Mouse (Mus musculus) naive thymus-derived CD4-positive, alpha-beta T cell, adult 5 months (primary cell): ENCODE results near the gene Psmb10. TPM values are rescaled to one million over a fixed set of nuclear protein-coding genes. Genes with fewer than 3 reads are reported as not detected.

ENCODE experiments used
- polyA plus RNA-seq: library from polyadenylated mRNA; unstranded; fragments of 100-300 nt; shearing (Covaris generic); gene quantifications from one replicate; pipeline ENCODE4 v1.2.1, GENCODE M21; 2017

The Psmb10 gene
- 159 TPM for polyA plus RNA-seq

GRCm38 (mm10) chr8:105938306-105938669 is at the start of gene Psmb10:
Gene Psmb10, minus strand, starts transcription at chr8:105938444.

GRCm38 (mm10) chr8:105979325-105979724 is 41.1 kb upstream of the Psmb10 start, which contains the start of gene Dpep3:
Gene Dpep3, minus strand, starts transcription at chr8:105979429.

GRCm38 (mm10) chr8:105965905-105966341 is 27.7 kb upstream of the Psmb10 start, which contains the start of gene Slc12a4:
Gene Slc12a4, minus strand, starts transcription at chr8:105966097.

GRCm38 (mm10) chr8:105943321-105943739 is 5.1 kb upstream of the Psmb10 start, which contains the start of gene Lcat:
Gene Lcat, minus strand, starts transcription at chr8:105943382.

GRCm38 (mm10) chr8:105933762-105934161 is 4.5 kb downstream of the Psmb10 start, which contains the start of gene Ctrl:
Gene Ctrl, minus strand, starts transcription at chr8:105933862.

GRCm38 (mm10) chr8:105900180-105900940 is 37.9 kb downstream of the Psmb10 start, which contains the start of gene Pskh1:
Gene Pskh1, plus strand, starts transcription at chr8:105900441.

GRCm38 (mm10) chr8:105893339-105893738 is 44.9 kb downstream of the Psmb10 start, which contains the start of gene Nrn1l:
Gene Nrn1l, plus strand, starts transcription at chr8:105893567.

Other genes with a start within 250 kb of the Psmb10 start
- 78.6 TPM for gene Acd, start 237.3 kb downstream of the Psmb10 start, polyA plus RNA-seq
- gene Pard6a, start 237.3 kb downstream of the Psmb10 start, polyA plus RNA-seq = 16.1 TPM
- 0.42 TPM for gene 4933405L10Rik, start 230.8 kb downstream of the Psmb10 start, polyA plus RNA-seq
- 1.1 TPM for gene Enkd1, start 230.2 kb downstream of the Psmb10 start, polyA plus RNA-seq
- gene Gfod2, start 179.8 kb downstream of the Psmb10 start, polyA plus RNA-seq = 9.0 TPM
- 121 TPM for gene Ranbp10, start 111.1 kb downstream of the Psmb10 start, polyA plus RNA-seq
- gene Tsnaxip1, start 110.7 kb downstream of the Psmb10 start, polyA plus RNA-seq = not detected
- 26.4 TPM for gene Cenpt, start 85.2 kb downstream of the Psmb10 start, polyA plus RNA-seq
- gene Thap11, start 83.3 kb downstream of the Psmb10 start, polyA plus RNA-seq = 30.5 TPM
- 21.1 TPM for gene Nutf2, start 77.9 kb downstream of the Psmb10 start, polyA plus RNA-seq
- 101 TPM for gene Edc4, start 57.6 kb downstream of the Psmb10 start, polyA plus RNA-seq
- gene Nrn1l, start 44.9 kb downstream of the Psmb10 start, polyA plus RNA-seq = 1.8 TPM
- 17.7 TPM for gene Pskh1, start 38.0 kb downstream of the Psmb10 start, polyA plus RNA-seq
- 1.4 TPM for gene Ctrl, start 4.6 kb downstream of the Psmb10 start, polyA plus RNA-seq
- gene Lcat, start 4.9 kb upstream of the Psmb10 start, polyA plus RNA-seq = not detected
- gene Slc12a4, start 27.7 kb upstream of the Psmb10 start, polyA plus RNA-seq = 17.0 TPM
- gene Dpep3, start 41.0 kb upstream of the Psmb10 start, polyA plus RNA-seq = not detected
- gene Dus2, start 52.9 kb upstream of the Psmb10 start, polyA plus RNA-seq = 12.0 TPM
- gene Dpep2nb, start 67.5 kb upstream of the Psmb10 start, polyA plus RNA-seq = not detected
- gene Ddx28, start 73.4 kb upstream of the Psmb10 start, polyA plus RNA-seq = 3.8 TPM
- 142 TPM for gene Nfatc3, start 120.4 kb upstream of the Psmb10 start, polyA plus RNA-seq
- 1.1 TPM for gene Esrp2, start 198.5 kb upstream of the Psmb10 start, polyA plus RNA-seq
- 2.6 TPM for gene Pla2g15, start 212.0 kb upstream of the Psmb10 start, polyA plus RNA-seq
- 46.4 TPM for gene Slc7a6, start 230.4 kb upstream of the Psmb10 start, polyA plus RNA-seq